Mouse (Mus musculus): ENCODE measurements around the gene Gm10153.

The Gm10153 gene

GRCm38 (mm10) chr7:142140696-142141095, 49.5 kb downstream of the Gm10153 start:
- no peak for DNase-seq

Measured in lung, postnatal 36 days (tissue).